Mouse (Mus musculus): ENCODE results near the gene Lats2. TPM values are rescaled to one million over a fixed set of nuclear protein-coding genes. Genes with fewer than 3 reads are reported as not detected.
"Not testable (repeated sequence)": the region's sequence is repeated elsewhere in the genome, so short reads cannot be mapped to it uniquely, and the experiment has no call there.

Lats2 gene
- 10 to 100 TPM; 35.8 to 37.9 TPM for total RNA-seq (2021)

- no peak for DNase-seq (ENCODE audit: low spot score)
- intact Hi-C loops (cut with DNase I), result no loop called here
Measured at GRCm38 (mm10) chr14:57758237-57758636, at the start of gene Lats2. TSS of gene Lats2 (minus strand) at chr14:57758388.

GRCm38 (mm10) chr14:57803731-57804130 is 45.5 kb upstream of the Lats2 start:
- intact Hi-C loops (cut with DNase I), result no loop called here
- DNase-seq (ENCODE audit: low spot score), result no peak

GRCm38 (mm10) chr14:57797991-57798931 is 40.1 kb upstream of the Lats2 start, which contains the start of gene Sap18:
TSS of gene Sap18 (plus strand) at chr14:57798180.
- intact Hi-C loops (cut with DNase I), result loop anchor here (2.0 to 10.0 kb wide), 2 partner anchors 53 to 113 kb away; no protein-coding TSS in a partner anchor
- DNase-seq (ENCODE audit: low spot score), result peak; percentile 97

GRCm38 (mm10) chr14:57797551-57797950 is 39.4 kb upstream of the Lats2 start:
- intact Hi-C loops (cut with DNase I), result loop anchor here (10.0 kb wide), 1 partner anchor 113 kb away; no protein-coding TSS in a partner anchor
- no peak for DNase-seq (ENCODE audit: low spot score)

- intact Hi-C loops (cut with DNase I), result loop anchor here (10.0 kb wide), 1 partner anchor 106 kb away; no protein-coding TSS in a partner anchor
Measured at GRCm38 (mm10) chr14:57791171-57791570, 33.0 kb upstream of the Lats2 start.

GRCm38 (mm10) chr14:57789759-57790158 is 31.6 kb upstream of the Lats2 start:
- no peak for DNase-seq (ENCODE audit: low spot score)
- intact Hi-C loops (cut with DNase I), result loop anchor here (10.0 kb wide), 1 partner anchor 105 kb away; no protein-coding TSS in a partner anchor

More at GRCm38 (mm10) chr14:57791171-57791570, 33.0 kb upstream of the Lats2 start:
- no peak for DNase-seq (ENCODE audit: low spot score)

GRCm38 (mm10) chr14:57789311-57789710 is 31.1 kb upstream of the Lats2 start:
- DNase-seq (ENCODE audit: low spot score), result no peak
- intact Hi-C loops (cut with DNase I), result no loop called here

GRCm38 (mm10) chr14:57787406-57787805 is 29.2 kb upstream of the Lats2 start:
- intact Hi-C loops (cut with DNase I), result no loop called here

GRCm38 (mm10) chr14:57772157-57772815 is 14.1 kb upstream of the Lats2 start:
- DNase-seq (ENCODE audit: low spot score), result no peak
- intact Hi-C loops (cut with DNase I), result no loop called here

More at GRCm38 (mm10) chr14:57787406-57787805, 29.2 kb upstream of the Lats2 start:
- DNase-seq (ENCODE audit: low spot score), result no peak

GRCm38 (mm10) chr14:57769102-57769501 is 10.9 kb upstream of the Lats2 start:
- DNase-seq (ENCODE audit: low spot score), result no peak
- intact Hi-C loops (cut with DNase I), result no loop called here

- intact Hi-C loops (cut with DNase I), result no loop called here
- no peak for DNase-seq (ENCODE audit: low spot score)
Measured at GRCm38 (mm10) chr14:57760447-57761412, 2.5 kb upstream of the Lats2 start.

- DNase-seq (ENCODE audit: low spot score), result no peak
- intact Hi-C loops (cut with DNase I), result no loop called here
Measured at GRCm38 (mm10) chr14:57756094-57756493, 2.1 kb downstream of the Lats2 start.

GRCm38 (mm10) chr14:57755661-57756060 is 2.5 kb downstream of the Lats2 start:
- intact Hi-C loops (cut with DNase I), result no loop called here
- DNase-seq (ENCODE audit: low spot score), result no peak

GRCm38 (mm10) chr14:57753351-57753992 is 4.7 kb downstream of the Lats2 start:
- intact Hi-C loops (cut with DNase I), result no loop called here
- no peak for DNase-seq (ENCODE audit: low spot score)

- intact Hi-C loops (cut with DNase I); DNase-seq (ENCODE audit: low spot score): not testable (repeated sequence)
Measured at GRCm38 (mm10) chr14:57751006-57751405, 7.2 kb downstream of the Lats2 start.

GRCm38 (mm10) chr14:57749501-57749900 is 8.7 kb downstream of the Lats2 start:
- no peak for DNase-seq (ENCODE audit: low spot score)
- intact Hi-C loops (cut with DNase I), result no loop called here

- peak; percentile 92 for DNase-seq (ENCODE audit: low spot score)
- intact Hi-C loops (cut with DNase I), result no loop called here
Measured at GRCm38 (mm10) chr14:57746001-57746771, 12.0 kb downstream of the Lats2 start, which contains the start of gene Gm49361. TSS of gene Gm49361 (minus strand) at chr14:57746103.
